Mouse (Mus musculus) ES-Bruce4 (cell line): Measurements from ENCODE around the gene C130050O18Rik. TPM values are rescaled to one million over a fixed set of nuclear protein-coding genes. Genes with fewer than 3 reads are reported as not detected.

Source experiments
- H3K27ac ChIP-seq: 2 replicates; pipeline ENCODE4 v1.5.1; 2012; ENCODE audit warnings: low read length, inconsistent platforms; ENCODE audit not compliant: insufficient read depth
- H3K27me3 ChIP-seq: 2 replicates; pipeline ENCODE4 v1.6.1; 2012; ENCODE audit warnings: mild to moderate bottlenecking, low read length, inconsistent platforms; ENCODE audit not compliant: control insufficient read depth, poor library complexity, insufficient read depth, severe bottlenecking
- H3K36me3 ChIP-seq: 2 replicates; pipeline ENCODE4 v1.6.1; 2012; ENCODE audit warnings: inconsistent platforms, mild to moderate bottlenecking, low read length, moderate library complexity; ENCODE audit not compliant: control insufficient read depth, poor library complexity, insufficient read depth, severe bottlenecking
- H3K4me1 ChIP-seq: one replicate; pipeline ENCODE4 v1.8.1; 2011; ENCODE audit warnings: low read length; ENCODE audit not compliant: control insufficient read depth, insufficient read depth
- H3K4me3 ChIP-seq: 2 replicates; pipeline ENCODE4 v1.5.1; 2011; ENCODE audit warnings: low read depth, mild to moderate bottlenecking, low read length
- H3K9ac ChIP-seq: 2 replicates; pipeline ENCODE4 v1.6.1; 2012; ENCODE audit warnings: low read depth, mild to moderate bottlenecking, inconsistent platforms; ENCODE audit not compliant: poor library complexity, severe bottlenecking
- H3K9me3 ChIP-seq: replicated peaks from 2 replicates; pipeline ENCODE4 v1.6.1; 2012; ENCODE audit warnings: mild to moderate bottlenecking, low read length, inconsistent platforms; ENCODE audit not compliant: control insufficient read depth, poor library complexity, insufficient read depth, severe bottlenecking
- CTCF ChIP-seq: IDR thresholded peaks from one replicate; pipeline ENCODE4 v1.8.1; 2011; ENCODE audit warnings: low read depth, low read length
- EP300 ChIP-seq: IDR thresholded peaks from 2 replicates; pipeline ENCODE4 v1.6.1; 2011; ENCODE audit warnings: low read depth, low read length; ENCODE audit not compliant: insufficient read depth
- POLR2A ChIP-seq: IDR thresholded peaks from one replicate; pipeline ENCODE4 v1.8.1; 2011; ENCODE audit warnings: low read length; ENCODE audit not compliant: insufficient read depth
- polyA plus RNA-seq: library from polyadenylated mRNA; stranded (reverse); fragments of >200 nt; gene quantifications from 2 replicates; pipeline ENCODE4 v1.2.4, GENCODE M21; 2011; ENCODE audit warnings: low read depth; ENCODE audit not compliant: missing spikeins, insufficient read depth, insufficient read length

The C130050O18Rik gene
- polyA plus RNA-seq, 1 experiment = not detected

DNA sequence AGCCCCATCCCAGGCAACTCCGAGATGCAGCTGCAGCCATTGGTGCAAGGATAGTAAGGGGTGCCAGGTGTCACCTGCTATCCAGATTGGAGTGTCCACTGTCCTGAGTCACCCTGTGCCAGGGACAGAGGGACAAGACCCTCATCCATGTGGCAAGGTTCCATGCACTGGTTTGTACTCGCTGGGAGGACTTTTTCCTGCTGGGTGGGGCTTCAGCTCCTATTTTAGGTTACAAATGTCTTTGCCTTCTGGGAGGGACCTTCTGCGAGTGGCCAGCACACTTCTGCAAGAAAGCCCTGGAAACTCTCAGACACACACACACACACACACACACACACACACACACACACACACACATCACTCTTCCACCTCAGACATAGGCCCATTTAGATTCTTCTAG, 873 bp downstream of the C130050O18Rik start:
- Histone ChIP-seq H3K27me3 (no peaks in the 10 kb centered on the region), H3K4me1 (no peaks in the 10 kb centered on the region), H3K4me3 (no peak overlapping the region), H3K27ac (no peak overlapping the region), H3K9me3 (no peaks in the 10 kb centered on the region), H3K36me3 (no peaks in the 10 kb centered on the region), H3K9ac (no peak overlapping the region)
- TF ChIP-seq EP300 (no peak), CTCF (no peak), POLR2A (no peak)

DNA sequence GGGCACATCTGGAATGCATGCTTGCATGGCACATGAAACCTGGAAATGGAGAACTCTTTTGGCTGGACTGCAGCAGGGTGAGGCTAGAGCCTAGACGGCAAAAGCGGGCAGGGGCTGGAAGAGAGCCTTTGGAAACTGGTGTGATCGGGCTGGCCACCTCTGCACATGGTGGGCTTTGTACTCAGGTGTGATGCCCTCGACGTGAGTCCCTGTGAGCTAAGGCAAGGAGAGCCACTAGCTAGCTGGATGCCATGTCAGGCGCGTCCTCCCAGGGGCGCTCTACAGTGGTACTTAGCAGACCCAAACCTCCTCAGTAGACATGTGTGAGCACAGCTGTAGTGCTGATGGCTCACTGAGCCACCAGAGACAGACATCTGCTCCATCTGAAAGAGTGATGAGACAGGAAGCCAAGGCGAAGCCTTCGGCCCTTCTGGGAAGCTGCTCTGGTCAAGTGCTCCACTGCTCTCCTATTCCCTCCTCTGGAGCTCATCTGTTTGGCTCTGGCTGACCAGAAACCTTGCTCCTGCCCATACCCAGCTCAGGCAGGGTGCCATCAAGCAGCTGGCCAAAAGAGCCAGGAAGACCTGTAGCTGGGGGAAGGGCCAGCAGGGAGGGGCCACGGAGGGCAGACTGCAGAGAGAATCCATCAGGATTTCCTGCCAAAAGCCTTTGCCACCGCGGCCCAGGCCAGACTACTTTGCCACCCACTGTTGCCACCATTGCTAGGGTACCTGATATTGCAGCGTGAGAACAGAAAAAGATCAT, 2.2 kb downstream of the C130050O18Rik start:
- Histone ChIP-seq H3K9me3 (no peaks in the 10 kb centered on the region), H3K27me3 (no peaks in the 10 kb centered on the region), H3K4me3 (no peak overlapping the region), H3K27ac (no peak overlapping the region), H3K9ac (no peak overlapping the region), H3K36me3 (no peaks in the 10 kb centered on the region), H3K4me1 (no peaks in the 10 kb centered on the region)
- no peak for TF ChIP-seq EP300
- no peak for TF ChIP-seq CTCF

DNA sequence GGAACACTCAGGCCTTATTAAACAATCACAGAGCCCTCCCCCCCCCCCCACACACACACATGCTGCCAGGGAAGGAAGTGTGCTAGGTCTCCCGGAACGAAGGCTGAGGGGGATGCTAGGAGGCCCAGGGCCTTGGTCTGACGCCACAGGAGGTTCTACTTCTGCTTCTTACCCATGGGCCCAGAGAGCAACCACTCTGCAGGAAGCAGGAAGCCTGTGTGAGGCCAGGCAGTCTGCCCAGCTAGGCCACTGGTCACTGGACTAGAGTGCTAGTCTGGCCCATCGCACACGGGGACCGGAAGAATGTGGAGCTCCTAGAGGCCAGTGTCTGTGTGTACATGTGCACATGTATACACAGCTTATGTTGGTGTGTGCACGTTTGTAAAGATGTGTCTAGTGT, 3.4 kb downstream of the C130050O18Rik start:
- no peak overlapping the region for H3K9ac ChIP-seq
- no peak for TF ChIP-seq CTCF
- no peak for TF ChIP-seq POLR2A
- no peak for TF ChIP-seq EP300
- no peaks in the 10 kb centered on the region for H3K36me3 ChIP-seq
- no peak overlapping the region for H3K27ac ChIP-seq
- no peak overlapping the region for H3K4me3 ChIP-seq
- H3K27me3 ChIP-seq = no peaks in the 10 kb centered on the region
- H3K9me3 ChIP-seq = no peaks in the 10 kb centered on the region
- no peaks in the 10 kb centered on the region for H3K4me1 ChIP-seq

DNA sequence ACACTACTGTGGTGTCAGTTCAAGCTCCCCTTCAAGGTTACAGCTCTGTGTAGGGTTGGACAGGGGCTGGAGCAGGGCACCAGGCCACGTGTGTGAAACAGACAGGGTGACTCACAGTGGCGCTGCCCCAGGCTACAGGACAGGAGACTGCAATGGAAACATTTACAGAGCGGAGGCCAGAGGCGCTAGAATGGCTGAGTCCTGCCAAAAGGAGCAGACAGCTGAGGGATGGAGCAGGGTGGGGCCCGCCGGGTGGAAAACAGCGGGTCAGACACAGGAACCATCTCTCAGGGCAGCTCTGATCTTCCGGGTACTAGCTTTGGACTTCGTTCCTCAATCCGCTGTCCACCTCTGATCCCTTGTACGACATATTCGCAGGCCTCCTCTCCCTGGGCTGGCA, 4.3 kb downstream of the C130050O18Rik start:
- Histone ChIP-seq H3K4me3 (no peak overlapping the region), H3K36me3 (no peaks in the 10 kb centered on the region), H3K27ac (no peak overlapping the region), H3K27me3 (no peaks in the 10 kb centered on the region), H3K9ac (no peak overlapping the region), H3K4me1 (no peaks in the 10 kb centered on the region), H3K9me3 (no peaks in the 10 kb centered on the region)
- TF ChIP-seq CTCF = no peak
- TF ChIP-seq EP300 = no peak
- no peak for TF ChIP-seq POLR2A

DNA sequence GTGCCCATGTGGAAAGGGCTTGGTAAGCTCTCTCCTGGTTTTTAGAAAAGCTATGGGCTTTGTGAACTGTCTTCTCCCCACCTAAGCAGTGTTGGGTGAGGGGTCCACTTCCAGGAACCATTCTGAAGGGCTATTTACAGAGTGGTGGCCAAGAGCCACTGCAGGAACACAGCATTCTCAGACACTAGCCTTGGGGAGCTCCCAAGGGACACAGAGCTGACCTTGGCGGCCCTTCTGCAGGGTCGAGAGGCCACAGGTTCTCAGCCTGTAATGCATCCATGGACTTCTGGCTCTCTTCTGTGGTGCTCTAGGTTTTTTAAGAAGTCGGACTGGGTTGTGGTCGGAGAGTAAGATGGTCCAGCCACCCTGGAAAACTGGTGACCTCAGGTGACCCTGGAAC, 5.0 kb downstream of the C130050O18Rik start:
- Histone ChIP-seq H3K4me1 (no peaks in the 10 kb centered on the region), H3K4me3 (no peak overlapping the region), H3K9ac (no peak overlapping the region), H3K27me3 (no peaks in the 10 kb centered on the region), H3K9me3 (no peaks in the 10 kb centered on the region), H3K36me3 (no peaks in the 10 kb centered on the region), H3K27ac (no peak overlapping the region)
- TF ChIP-seq POLR2A = no peak
- no peak for TF ChIP-seq CTCF
- TF ChIP-seq EP300 = no peak

DNA sequence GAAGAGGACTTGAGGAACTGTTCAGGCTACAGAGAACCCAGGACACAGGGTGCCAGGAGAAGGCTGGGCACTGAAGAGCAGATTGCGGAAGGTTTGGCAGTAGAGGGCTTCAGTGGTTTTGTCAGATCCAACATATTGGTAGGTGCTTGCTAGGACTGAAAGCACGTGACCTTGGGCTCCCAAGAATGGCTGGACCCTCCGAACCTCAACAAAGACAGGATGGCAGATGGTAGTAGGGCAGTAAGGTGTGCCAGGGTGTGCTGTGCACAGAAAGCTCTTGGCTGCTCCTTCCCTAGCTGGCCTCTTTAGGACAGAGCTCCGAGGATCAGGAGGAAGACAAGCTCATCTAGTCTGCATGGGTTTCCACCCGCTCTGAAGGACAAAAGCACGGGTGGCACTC, 6.0 kb downstream of the C130050O18Rik start:
- Histone ChIP-seq H3K27ac (no peak overlapping the region), H3K4me3 (no peak overlapping the region), H3K36me3 (no peaks in the 10 kb centered on the region), H3K9me3 (no peaks in the 10 kb centered on the region), H3K9ac (no peak overlapping the region), H3K27me3 (no peaks in the 10 kb centered on the region), H3K4me1 (no peaks in the 10 kb centered on the region)
- TF ChIP-seq CTCF = no peak
